Mouse (Mus musculus): Measurements from ENCODE around the gene Nelfe.
"Not testable (repeated sequence)": the region's sequence is repeated elsewhere in the genome, so short reads cannot be mapped to it uniquely, and the experiment has no call there.

The Nelfe gene

DNA sequence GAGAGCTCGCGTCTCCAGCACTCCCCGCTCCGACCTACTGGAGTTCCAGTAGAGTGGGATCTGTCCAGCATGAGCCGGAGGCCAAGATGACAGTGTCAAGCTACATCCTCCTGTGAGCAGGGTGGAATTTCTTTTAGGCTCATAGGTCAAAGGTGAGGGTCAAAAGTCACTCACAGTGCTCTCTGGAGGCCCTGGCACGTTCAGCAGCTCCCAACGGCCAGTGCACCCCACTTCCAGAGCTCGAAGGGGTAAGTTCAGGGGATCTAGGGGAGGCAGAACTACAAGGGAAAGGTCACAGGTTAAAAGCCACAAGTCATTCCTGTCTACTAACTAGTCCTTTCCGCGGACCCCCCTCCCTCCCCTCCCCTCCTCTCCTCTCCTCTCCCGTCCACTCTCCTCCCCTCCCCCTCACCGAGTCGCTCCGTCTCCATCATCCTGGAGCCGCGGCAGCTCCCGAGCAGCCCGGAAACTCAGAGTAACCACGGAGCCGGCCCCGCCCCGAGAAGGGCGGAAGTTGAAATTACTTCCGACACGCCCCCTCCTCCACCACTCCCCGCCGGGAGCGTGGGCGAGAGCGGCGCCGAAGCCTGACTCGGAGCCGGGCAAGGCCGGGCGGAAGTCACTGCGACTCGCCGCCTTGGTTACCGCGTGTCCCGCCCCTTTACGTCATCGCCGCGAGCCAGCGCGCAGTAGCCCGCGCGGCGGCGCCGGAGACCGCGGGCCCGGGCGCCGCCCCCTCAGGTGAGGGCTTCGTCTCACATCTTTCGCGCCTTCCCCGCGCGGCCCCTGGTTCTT, at the start of gene Nelfe, which contains the start of gene Skiv2l:
Gene Nelfe (plus strand): TSS at position 670 of the 795 bp plus-strand sequence.
Gene Skiv2l (minus strand): TSS at position 489 of the 795 bp plus-strand sequence.
- DNase-seq: peak; percentile 98 to 99

GRCm38 (mm10) chr17:34800781-34801305, 49.3 kb upstream of the Nelfe start:
- not testable (repeated sequence) for DNase-seq

DNA sequence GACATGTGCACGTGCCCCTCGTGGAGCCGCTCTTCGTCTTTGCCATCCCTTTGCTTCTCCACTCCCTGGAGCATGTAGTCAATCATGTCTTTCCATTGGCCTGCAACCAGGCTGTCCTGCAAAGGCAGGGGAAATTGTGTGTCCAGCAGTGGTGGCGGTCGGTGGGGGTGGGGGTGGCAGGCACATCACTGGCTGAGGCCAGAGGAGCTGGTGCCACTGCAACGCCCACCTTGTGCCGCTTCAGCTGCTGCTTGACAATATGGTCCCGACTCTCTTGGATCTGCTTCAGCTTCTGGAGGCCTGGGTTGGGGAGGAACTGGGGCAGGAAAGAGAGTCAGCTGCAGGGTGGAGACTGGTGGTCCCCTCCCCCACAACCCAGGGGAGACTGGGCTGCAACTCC, 47.4 kb upstream of the Nelfe start:
- not testable (repeated sequence) for DNase-seq

- not testable (repeated sequence) for DNase-seq
These were observed 46.8 kb upstream of the Nelfe start for GRCm38 (mm10) chr17:34803367-34803766.

DNA sequence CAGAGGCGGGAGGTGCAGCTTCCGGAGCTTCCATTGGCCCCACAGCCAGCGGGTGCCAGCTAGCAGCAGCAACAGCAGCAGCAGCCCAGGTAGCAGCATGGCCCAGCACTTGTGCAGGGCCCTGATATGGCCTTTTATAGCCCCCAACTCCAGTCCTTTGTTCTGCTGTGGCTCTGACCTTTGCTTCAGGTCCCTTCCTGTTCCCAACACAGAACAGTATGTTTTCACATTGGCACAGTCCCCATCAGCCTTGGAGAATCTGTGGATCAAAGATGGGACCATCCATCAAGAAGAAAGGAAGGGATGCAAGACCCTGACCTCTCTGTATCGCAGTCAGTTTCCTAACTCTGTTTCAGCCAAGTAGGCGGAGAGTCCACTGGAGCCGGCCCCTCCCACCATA, 45.9 kb upstream of the Nelfe start, which contains the start of gene Cyp21a1:
Gene Cyp21a1 (minus strand): TSS at position 261 of the 400 bp plus-strand sequence.
- not testable (repeated sequence) for DNase-seq

- DNase-seq: no peak
These were observed 45.2 kb upstream of the Nelfe start for GRCm38 (mm10) chr17:34804871-34805562.

DNA sequence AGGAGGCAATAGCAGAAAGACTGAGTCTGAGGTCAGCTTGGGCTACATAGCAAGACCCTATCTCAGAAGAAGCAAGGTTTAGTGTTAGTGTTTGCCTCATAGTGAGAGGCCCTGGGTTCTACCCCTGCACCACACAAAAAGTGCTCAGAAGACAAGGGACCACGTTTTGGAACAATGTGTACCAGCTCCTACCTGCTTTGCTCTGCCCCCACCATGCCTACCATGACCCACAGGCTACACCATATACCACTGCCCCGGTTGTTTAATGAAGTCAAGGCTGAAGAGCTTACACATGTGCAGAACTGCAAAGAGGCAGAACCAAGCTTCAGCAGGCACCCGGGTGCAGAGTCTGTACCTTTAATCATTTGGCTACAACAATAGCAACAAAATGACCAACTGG, 43.0 kb upstream of the Nelfe start:
- no peak for DNase-seq

- no peak for DNase-seq
These were observed 41.5 kb upstream of the Nelfe start for GRCm38 (mm10) chr17:34808599-34809205.

GRCm38 (mm10) chr17:34810411-34810810, 39.8 kb upstream of the Nelfe start:
- not testable (repeated sequence) for DNase-seq

- not testable (repeated sequence) for DNase-seq
These were observed 39.4 kb upstream of the Nelfe start for GRCm38 (mm10) chr17:34810811-34811210.

DNA sequence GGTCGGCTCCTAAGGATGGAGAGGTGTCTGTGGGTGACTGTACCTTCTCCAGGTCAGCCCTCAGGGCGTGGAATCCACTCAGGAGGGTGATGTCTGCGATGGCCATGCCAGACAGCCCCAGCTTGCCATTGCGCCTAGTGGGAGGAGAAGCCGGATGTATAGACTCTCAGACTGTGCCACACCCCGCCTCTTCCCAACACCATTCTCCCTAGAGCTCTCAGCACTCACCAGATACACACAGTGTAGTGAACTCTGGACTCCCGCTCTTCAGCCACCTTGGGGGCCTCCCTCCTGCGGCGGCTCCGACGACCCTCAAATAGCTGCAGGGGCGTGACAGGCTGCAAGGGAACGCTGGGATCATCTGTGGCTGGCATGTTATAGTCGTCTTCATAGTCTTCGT, 38.9 kb upstream of the Nelfe start:
- no peak for DNase-seq

DNA sequence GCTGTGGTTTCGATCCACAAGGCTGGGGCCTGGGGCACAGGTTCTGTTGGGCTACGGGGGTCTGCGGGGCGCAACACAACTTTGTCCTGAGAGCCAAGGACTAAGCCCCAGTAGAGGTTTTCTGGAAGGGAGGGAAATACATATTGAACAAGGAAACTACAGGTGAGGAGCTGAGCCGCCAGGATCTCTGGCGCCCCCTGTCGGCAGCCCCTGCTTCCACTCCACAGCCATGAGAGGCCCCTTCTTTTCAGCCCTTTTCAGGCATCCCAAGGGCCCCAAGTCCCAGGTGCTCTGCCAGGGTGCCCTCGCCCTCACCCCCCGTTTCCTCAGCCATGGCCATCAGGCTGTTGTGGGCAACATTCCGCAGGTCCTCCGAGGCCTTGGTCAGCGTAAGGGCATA, 36.4 kb upstream of the Nelfe start:
- DNase-seq: peak; percentile 32 to 39

DNA sequence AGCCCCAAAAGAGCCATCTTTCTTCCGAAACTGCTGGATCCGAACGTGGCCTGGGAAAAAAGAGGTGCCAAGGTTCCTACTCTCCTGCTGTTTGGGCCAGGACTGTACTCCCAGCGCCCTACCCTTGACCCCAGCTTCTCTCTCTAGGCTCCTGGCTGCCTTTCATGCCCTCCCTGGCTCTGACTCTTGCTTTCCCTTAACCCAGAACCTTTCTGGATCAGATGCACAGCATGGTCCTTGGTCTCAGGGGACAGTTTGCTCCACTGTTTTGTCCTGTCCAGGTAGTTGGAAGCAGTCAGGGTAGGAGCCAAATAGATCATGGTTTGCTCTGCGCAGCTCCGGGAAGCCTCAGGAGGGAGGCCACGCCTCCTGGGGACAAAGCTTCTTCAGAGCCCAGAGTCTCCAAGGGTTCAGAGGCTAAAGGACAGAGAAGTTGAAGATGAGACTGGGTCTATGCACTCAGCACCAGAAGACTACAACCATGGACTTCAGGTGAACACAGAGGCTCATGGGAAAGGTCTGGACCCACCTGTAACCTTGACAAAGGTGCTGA, 35.3 kb upstream of the Nelfe start:
- no peak for DNase-seq

GRCm38 (mm10) chr17:34830776-34831175, 19.4 kb upstream of the Nelfe start:
- not testable (repeated sequence) for DNase-seq

GRCm38 (mm10) chr17:34836155-34836855, 13.9 kb upstream of the Nelfe start:
- no peak for DNase-seq

GRCm38 (mm10) chr17:34836856-34837221, 13.4 kb upstream of the Nelfe start, which contains the start of the genes Stk19 and Dxo:
Gene Stk19 (minus strand): TSS chr17:34836945.
Gene Dxo (plus strand): TSS chr17:34837019.
- DNase-seq: peak; percentile 91 to 94

DNA sequence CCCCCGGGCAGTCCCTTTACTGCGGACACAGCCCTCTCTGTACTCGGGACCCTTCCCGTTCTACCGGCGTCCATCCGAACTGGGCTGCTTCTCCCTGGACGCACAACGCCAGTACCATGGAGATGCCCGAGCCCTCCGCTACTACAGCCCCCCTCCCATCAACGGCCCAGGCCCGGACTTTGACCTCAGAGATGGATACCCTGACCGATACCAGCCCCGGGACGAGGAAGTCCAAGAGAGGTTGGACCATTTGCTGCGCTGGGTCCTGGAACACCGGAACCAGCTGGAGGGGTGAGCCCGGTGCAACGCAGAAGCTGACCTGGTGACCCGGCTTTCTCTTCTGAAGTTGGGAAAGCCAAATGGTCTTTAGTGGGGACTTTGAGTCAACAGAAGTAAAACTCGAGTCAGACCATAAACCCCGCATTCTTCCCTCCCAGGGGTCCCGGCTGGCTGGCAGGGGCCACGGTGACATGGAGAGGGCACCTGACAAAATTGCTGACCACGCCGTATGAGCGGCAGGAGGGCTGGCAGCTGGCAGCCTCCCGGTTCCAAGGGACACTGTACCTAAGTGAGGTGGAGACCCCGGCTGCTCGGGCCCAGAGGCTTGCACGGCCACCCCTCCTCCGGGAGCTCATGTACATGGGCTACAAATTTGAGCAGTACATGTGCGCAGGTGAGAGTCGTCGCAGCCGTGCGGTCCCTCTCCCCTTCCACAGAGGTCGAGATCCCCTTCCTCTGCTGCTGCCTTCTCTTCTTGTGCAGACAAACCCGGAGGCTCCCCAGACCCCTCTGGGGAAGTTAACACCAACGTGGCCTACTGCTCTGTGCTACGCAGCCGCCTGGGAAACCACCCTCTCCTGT, 12.5 kb upstream of the Nelfe start:
- peak; percentile 4 to 46 for DNase-seq

DNA sequence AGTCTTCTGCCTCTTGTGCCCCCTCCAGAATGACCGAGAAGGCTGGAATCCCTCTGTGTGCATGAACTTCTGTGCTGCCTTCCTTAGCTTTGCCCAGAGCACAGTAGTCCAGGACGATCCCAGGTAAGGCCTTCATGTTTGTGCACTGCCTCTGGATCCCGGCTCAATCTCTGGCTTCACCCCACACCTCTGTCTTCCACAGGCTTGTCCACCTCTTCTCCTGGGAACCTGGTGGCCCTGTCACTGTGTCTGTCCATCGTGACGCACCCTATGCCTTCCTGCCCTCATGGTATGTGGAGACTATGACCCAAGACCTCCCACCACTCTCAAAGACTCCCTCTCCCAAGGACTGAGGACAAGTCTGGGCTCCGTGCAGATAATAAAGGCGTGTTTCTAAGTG, 11.4 kb upstream of the Nelfe start:
- DNase-seq: no peak

- DNase-seq: no peak
These were observed 9.4 kb upstream of the Nelfe start for GRCm38 (mm10) chr17:34840736-34841307.

GRCm38 (mm10) chr17:34844884-34845283, 5.3 kb upstream of the Nelfe start:
- no peak for DNase-seq

DNA sequence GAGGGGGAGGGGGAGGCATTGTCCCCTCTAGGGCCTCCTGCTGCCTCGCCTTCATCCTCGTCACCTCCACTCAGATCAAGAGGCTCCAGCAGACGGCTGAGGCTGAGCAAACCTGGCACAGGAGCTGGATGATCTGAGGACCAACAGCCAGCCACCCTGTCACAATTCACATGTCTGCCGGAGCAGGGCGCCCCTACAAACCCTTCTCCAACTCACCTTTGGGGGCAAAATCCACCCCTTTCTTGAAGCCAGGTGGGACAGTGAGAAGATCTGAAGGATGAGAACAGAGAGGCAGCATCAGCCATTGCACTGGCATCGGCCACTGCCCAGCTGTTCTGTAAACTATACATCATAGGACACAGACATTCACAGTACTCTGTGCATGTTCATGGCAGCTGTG, 3.0 kb upstream of the Nelfe start:
- DNase-seq: no peak

Measured in thymus, postnatal 36 days (tissue).